Mouse (Mus musculus) bone marrow, adult 2 months (tissue): Measurements from ENCODE around the gene Gins2.

ENCODE experiments used
- CTCF ChIP-seq: fragments of 200-500 bp; IDR thresholded peaks from 2 replicates; pipeline ENCODE4 v1.5.1; 2011; ENCODE audit warnings: low read length, control low read depth; ENCODE audit not compliant: control insufficient read depth, insufficient read depth
- POLR2A ChIP-seq: fragments of 200-500 bp; IDR thresholded peaks from 2 replicates; pipeline ENCODE4 v1.6.1; 2011; ENCODE audit warnings: low read depth, mild to moderate bottlenecking, control low read depth, low read length, borderline replicate concordance; ENCODE audit not compliant: control insufficient read depth

GRCm38 (mm10) chr8:120607460-120607859 lies 18.4 kb upstream of the Gins2 start:
- TF ChIP-seq POLR2A = no peak
- TF ChIP-seq CTCF = no peak
